Mouse (Mus musculus): Measurements from ENCODE around the gene Fam110a. TPM values are rescaled to one million over a fixed set of nuclear protein-coding genes. Genes with fewer than 3 reads are reported as not detected.
A peak's percentile ranks its signal among the peaks of the same experiment; 100 is the strongest.

The Fam110a gene
- total RNA-seq, 2 experiments from 2014 or later = 6.8 to 7.8 TPM

DNA sequence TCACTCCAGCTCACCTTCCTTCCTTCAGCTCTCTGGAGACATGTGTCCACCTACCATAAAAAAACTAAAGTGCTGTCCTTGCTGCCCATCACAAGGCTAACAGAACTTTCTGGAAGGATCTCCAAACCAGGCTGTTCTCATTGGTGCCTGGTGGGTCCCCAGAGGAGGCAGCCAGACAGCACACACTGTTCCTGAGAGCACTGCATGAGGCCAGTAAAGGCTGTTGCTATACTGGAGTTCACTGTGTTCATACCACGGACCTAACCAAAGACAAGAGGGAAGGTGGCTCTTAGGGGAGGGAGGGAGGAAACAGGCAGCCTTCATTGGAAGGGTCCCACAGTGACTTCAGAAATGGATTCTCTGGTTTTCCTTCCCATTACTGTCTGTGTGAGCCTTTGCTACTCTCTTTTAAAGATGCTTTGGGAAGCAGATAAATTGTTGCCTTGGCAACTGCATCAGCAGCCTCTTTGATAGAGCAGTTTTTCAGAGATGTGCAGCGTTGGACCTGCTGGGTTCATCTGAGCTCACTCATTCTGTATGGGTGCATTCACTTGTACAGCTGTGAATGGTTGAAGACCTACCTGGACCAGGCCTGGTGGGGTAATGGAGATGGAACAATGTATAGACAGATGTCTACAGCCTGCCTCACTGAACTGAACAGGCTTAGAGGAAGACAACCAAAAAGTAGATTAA is 30.8 kb downstream of the Fam110a start:
- DNase-seq (ENCODE audit: extremely low spot score in 1 of 2, low spot score in 2 of 2) = peak in 1 of 2 experiments; percentile 53
- intact Hi-C loops (cut with DNase I) = no loop called here

DNA sequence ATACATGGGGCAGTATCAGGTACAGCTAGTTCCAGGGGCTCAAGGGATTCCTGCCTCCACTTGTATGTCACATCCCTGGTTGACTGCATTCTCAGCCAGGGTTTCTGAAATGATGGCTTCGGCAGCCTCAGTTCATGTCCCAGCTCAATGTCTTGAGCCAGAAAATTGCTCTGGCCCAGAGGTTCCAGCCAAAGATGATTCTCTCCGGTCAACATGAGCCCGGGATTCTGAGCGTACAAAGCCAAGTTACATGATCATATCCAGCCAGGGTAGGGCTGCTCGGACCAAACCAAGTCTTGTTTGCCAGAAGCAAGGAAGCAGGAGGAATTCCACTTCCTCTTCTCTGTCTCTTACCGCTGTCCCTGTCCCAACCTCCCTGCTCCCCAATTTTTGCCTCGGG is 31.7 kb downstream of the Fam110a start:
- DNase-seq (ENCODE audit: extremely low spot score in 1 of 2, low spot score in 2 of 2) = no peak
- intact Hi-C loops (cut with DNase I) = no loop called here

DNA sequence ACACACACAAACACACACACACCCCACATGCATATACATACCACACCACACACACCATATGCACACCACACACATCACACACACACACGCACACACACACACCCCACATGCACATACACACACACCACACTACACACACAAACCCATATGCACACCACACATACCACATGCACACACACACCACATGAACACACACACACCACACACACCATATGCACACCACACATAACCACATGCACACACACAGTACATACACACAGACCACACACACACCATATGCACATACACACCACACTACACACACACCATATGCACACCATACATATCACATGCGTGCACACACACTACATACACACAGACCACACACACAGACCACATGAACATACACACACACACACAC is 32.4 kb downstream of the Fam110a start:
- no peak for DNase-seq (ENCODE audit: extremely low spot score in 1 of 2, low spot score in 2 of 2)
- intact Hi-C loops (cut with DNase I) = no loop called here

DNA sequence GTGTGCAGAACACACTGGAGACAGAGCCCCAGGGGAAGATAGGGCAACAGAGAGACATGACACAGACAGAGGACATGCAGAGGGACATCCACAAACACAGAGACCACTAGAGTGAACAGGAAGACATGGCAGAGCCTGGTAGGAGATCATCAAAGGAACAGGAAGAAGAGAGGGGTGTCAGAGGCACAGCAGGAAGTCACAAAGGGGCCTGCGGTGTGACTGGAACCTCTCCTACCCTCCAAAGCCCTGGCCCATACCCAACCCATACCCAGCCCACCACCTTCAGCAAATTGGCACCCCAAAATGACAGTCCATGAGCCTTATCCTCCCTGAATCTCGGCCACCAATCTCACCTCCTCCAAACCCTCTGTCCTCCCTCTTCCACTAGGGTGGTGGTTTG is 35.9 kb downstream of the Fam110a start:
- intact Hi-C loops (cut with DNase I) = no loop called here
- DNase-seq (ENCODE audit: extremely low spot score in 1 of 2, low spot score in 2 of 2) = no peak

DNA sequence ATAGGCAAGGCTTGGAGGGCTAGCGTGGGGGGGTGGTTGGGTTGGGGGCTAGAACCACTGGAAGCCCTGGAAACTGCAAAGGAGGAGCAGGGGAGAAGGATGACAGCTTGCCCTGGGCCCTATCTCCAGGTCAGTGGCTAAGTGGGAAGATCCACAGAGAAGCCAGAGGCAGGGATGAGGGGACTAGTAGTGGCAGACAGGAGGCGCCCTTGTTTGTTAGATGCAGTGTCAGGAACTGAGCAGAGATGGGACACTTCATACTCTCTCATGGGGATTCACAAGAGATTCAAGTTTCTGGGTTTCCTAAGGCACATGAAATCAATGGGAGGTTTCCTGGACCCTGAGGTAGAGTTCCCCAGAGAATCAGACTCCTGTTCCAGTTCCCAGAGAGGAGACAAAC is 38.8 kb downstream of the Fam110a start:
- intact Hi-C loops (cut with DNase I) = loop anchor here (2.0 kb wide), 1 partner anchor 54 kb away; no protein-coding TSS in a partner anchor
- DNase-seq (ENCODE audit: extremely low spot score in 1 of 2, low spot score in 2 of 2) = peak in 1 of 2 experiments; percentile 39

DNA sequence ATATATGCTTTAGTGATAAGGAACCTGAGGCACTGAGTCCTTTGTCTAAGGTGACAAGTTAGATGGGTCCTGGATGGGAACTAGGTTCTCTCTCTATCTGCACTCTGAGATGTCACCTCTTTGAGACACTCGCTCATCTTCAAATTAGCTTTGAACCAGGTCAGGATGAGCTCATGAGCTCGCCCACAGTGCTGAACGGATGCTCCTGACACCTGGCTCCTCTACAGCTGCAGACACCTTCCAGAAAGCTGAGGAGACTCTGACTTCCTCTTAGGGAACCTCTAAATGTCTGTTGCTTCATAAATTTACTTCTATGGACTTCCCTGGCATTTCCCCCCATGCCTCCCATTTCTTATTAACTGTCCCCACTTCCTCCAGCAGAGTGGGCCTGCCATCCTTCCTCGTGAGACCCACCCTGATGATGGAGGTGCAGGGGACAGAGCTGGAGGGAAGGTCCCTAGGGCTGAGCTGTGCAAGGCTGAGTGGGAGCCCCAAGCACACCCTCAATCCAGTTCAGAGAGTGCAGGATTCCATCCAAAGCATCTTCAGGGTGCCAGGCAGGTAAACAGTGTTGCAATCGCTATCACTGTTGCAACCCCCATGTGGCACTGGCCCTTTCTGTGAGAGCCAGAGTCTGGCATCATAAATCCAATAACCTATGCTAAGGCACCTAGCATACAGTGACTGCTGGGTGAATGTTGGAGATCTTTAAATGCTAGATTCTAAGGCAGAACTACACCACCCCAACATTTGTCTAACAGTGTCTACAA is 40.2 kb downstream of the Fam110a start:
- intact Hi-C loops (cut with DNase I) = loop anchor here (2.0 kb wide), 1 partner anchor 55 kb away; no protein-coding TSS in a partner anchor
- no peak for DNase-seq (ENCODE audit: extremely low spot score in 1 of 2, low spot score in 2 of 2)

DNA sequence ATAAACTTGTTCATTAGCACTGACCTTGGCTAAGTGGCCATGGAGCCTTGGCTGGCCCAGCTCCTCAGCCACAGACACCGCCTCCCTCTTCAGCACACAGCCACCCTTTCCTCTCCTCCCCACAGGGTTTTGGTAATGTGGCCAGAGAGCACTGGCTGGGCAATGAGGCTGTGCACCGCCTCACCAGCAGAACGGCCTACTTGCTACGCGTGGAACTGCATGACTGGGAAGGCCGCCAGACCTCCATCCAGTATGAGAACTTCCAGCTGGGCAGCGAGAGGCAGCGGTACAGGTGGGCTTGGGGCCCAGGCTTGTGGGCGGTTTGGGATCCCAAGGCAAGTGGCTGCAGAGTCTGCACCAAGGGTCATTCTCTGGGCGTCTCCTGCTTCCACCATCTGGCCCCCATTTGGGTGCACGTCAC is 41.2 kb downstream of the Fam110a start:
- intact Hi-C loops (cut with DNase I) = no loop called here
- DNase-seq (ENCODE audit: extremely low spot score in 1 of 2, low spot score in 2 of 2) = peak in 1 of 2 experiments; percentile 58

DNA sequence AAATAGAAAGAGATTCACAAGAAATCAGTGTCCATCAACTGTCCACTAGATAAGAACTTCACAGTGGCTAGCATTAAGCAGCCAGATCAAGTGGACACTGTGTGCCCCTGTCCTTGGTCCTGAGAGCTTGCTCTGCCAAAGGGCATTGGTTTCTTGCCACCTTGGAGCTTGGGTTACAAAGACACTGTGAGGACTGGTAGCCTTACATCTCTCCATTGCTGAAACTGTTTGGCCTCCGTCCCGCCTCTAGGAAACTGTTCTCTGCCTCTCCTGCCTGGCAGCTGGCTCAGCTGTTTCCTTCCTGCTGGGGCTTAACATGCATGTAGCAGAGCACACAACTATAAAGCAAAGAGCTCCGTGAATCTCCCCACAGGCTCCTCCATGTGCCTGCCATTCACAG is 42.1 kb downstream of the Fam110a start:
- intact Hi-C loops (cut with DNase I) = no loop called here
- DNase-seq (ENCODE audit: extremely low spot score in 1 of 2, low spot score in 2 of 2) = no peak

- intact Hi-C loops (cut with DNase I) = no loop called here
- peak; percentile 40 to 81 for DNase-seq (ENCODE audit: extremely low spot score in 1 of 2, low spot score in 2 of 2)
Measured at GRCm38 (mm10) chr2:151930389-151931074, 49.5 kb downstream of the Fam110a start.

- DNase-seq (ENCODE audit: extremely low spot score in 1 of 2, low spot score in 2 of 2) = no peak
- intact Hi-C loops (cut with DNase I) = no loop called here
Measured at GRCm38 (mm10) chr2:151927103-151927502, 52.9 kb downstream of the Fam110a start.

DNA sequence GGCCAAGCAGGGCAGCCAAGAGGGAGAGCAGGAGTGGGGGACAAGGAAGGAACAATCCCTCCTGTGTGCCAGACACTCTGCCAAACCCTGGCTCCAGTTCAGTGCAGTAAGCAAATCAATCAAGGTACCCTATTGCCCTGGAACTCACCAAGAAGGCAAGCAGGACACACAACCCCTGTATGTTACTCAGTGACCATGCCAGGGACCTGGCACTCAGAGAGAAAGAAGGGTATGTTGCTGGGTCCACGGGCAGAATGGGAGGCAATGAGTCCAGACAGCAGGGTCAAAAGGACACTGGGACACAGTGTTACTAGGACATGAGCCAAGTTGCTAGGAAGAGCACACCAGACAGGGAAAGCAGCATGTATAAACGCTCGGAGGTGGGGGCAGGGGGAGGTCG is 54.3 kb downstream of the Fam110a start:
- intact Hi-C loops (cut with DNase I) = no loop called here

GRCm38 (mm10) chr2:151924276-151924675 is 55.7 kb downstream of the Fam110a start:
- no peak for DNase-seq (ENCODE audit: extremely low spot score in 1 of 2, low spot score in 2 of 2)
- intact Hi-C loops (cut with DNase I) = no loop called here

More for the DNA sequence above, 54.3 kb downstream of the Fam110a start:
- no peak for DNase-seq (ENCODE audit: extremely low spot score in 1 of 2, low spot score in 2 of 2)

DNA sequence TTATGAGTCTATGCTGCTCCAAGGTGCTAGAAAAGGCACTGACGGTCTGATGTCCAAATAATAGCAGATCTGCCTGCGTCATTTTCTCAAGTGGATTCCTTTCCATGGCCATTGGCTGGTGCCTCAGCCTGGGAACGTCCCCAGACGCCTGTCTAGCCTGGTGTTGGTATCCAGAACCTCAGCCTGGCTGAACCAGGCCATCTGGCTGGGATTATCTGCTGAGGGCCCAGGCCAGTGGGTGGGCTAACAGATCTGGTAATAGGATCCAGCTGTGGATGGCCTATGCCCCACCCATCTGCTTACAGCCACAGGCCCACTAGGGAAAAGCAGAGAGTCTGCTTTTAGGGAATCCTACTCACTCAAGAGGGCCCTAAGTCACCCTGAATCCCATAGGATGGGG is 58.4 kb downstream of the Fam110a start:
- no peak for DNase-seq (ENCODE audit: extremely low spot score in 1 of 2, low spot score in 2 of 2)
- intact Hi-C loops (cut with DNase I) = no loop called here

- no peak for DNase-seq (ENCODE audit: extremely low spot score in 1 of 2, low spot score in 2 of 2)
- intact Hi-C loops (cut with DNase I) = no loop called here
Measured at GRCm38 (mm10) chr2:151921068-151921467, 59.0 kb downstream of the Fam110a start.

Small RNA genes lying within 50 kb of the gene (microRNA-seq; reads per million reads assigned to microRNA genes)
- gene Mir1953 = not detected

Other genes starting within 250 kb of the Fam110a start
- 10 to 100 TPM; 43.9 to 48.6 TPM for gene Psmf1, start 236.0 kb downstream of the Fam110a start, total RNA-seq (2021)
- under 1 TPM in 1 of 2 experiments, not detected in 1; 0.19 TPM for gene Rspo4, start 137.3 kb downstream of the Fam110a start, total RNA-seq (2021)
- under 1 TPM in 1 of 2 experiments, not detected in 1; 0.19 TPM for gene Angpt4, start 69.0 kb downstream of the Fam110a start, total RNA-seq (2021)
- 1 to 10 TPM; 3.0 to 3.6 TPM for gene Slc52a3, start 16.3 kb upstream of the Fam110a start, total RNA-seq (2021)
- gene Scrt2, start 101.3 kb upstream of the Fam110a start, total RNA-seq (2021) = 1 to 10 TPM; 7.8 to 8.5 TPM
- 10 to 100 TPM; 38.1 to 38.8 TPM for gene Srxn1, start 125.3 kb upstream of the Fam110a start, total RNA-seq (2021)
- gene Tcf15, start 163.3 kb upstream of the Fam110a start, total RNA-seq (2021) = under 1 TPM; 0.60 to 0.61 TPM
- gene Csnk2a1, start 246.6 kb upstream of the Fam110a start, total RNA-seq (2021) = 100 to 1,000 TPM; 129 to 133 TPM

All from left cerebral cortex, postnatal 10 days (tissue).